8 mouse cellular contexts compared by ENCODE assay signal in genomic region chr6:91719042-91719747, GRCm38 (mm10). TPM values are rescaled to one million over a fixed set of nuclear protein-coding genes. Genes with fewer than 3 reads are reported as not detected.
DNase-seq lines count a peak whose midpoint lies in the region; ATAC-seq and TF ChIP-seq lines count a peak whose summit lies in the region.

No protein-coding gene starts in this region.

- no peaks in the 10 kb centered on the region for H3K27me3 ChIP-seq in forebrain, postnatal 0 days (ENCODE audit: insufficient read depth, low read length)
- H3K27me3 ChIP-seq in limb, embryonic 11.5 days (ENCODE audit: control insufficient read depth, insufficient read depth, low read length): no peaks in the 10 kb centered on the region

- H3K36me3 ChIP-seq in forebrain, postnatal 0 days (ENCODE audit: insufficient read depth): peaks cover 35% of the 10 kb centered on the region
- H3K36me3 ChIP-seq in limb, embryonic 11.5 days (ENCODE audit: control insufficient read depth, insufficient read depth, low read length): peaks cover 8% of the 10 kb centered on the region

- H3K27ac ChIP-seq in forebrain, postnatal 0 days (ENCODE audit: low read depth, low read length): peak overlapping the region; percentile 65
- 0 out of 2 replicates have a peak overlapping the region, but pooled peaks have one; percentile 30 for H3K27ac ChIP-seq in limb, embryonic 11.5 days (replicated peaks; ENCODE audit: low read depth, low read length)

- H3K4me2 ChIP-seq in forebrain, postnatal 0 days (ENCODE audit: low read depth): no peak overlapping the region
- H3K4me2 ChIP-seq in limb, embryonic 11.5 days (ENCODE audit: low read depth, severe bottlenecking): no peak overlapping the region

- TF ChIP-seq CTCF in forebrain, postnatal 0 days (IDR thresholded peaks at IDR 0.05; ENCODE audit: low read depth): no peak

- ATAC-seq in forebrain, postnatal 0 days: peak; percentile 65
- no peak for ATAC-seq in limb, embryonic 11.5 days (ENCODE audit: insufficient number of reproducible peaks, low FRiP score, low TSS enrichment, low read depth)

- no peak overlapping the region for H3K4me3 ChIP-seq in forebrain, postnatal 0 days (ENCODE audit: low read depth, low read length)
- H3K4me3 ChIP-seq in limb, embryonic 11.5 days (ENCODE audit: low read depth, low read length): no peak overlapping the region

- WGBS in forebrain, postnatal 0 days: 36% methylated on average over 6 of the region's 6 CpGs
- WGBS in limb, embryonic 11.5 days: 75% methylated on average over 6 of the region's 6 CpGs

- no peak overlapping the region for H3K9ac ChIP-seq in forebrain, postnatal 0 days
- 0 out of 2 replicates have a peak overlapping the region, but pooled peaks have one; percentile 4 for H3K9ac ChIP-seq in limb, embryonic 11.5 days (ENCODE audit: low read length)

- DNase-seq in 3T3-L1 (ENCODE audit: low read depth, low spot score) (peak; percentile 77), adipocyte (ENCODE audit: low spot score) (peak; percentile 90)
- DNase-seq in forebrain, postnatal 0 days: peak; percentile 65
- DNase-seq in kidney, adult 11 months: peak; percentile 72
- DNase-seq in limb, embryonic 11.5 days (ENCODE audit: low spot score): no peak
- DNase-seq in retina, postnatal 1 day: peak; percentile 70
- no peak for DNase-seq in ovary, postnatal 10 days (ENCODE audit: low spot score)
- DNase-seq in urinary bladder, postnatal 4 days (ENCODE audit: low spot score in 2 of 2): no peak

- H3K4me1 ChIP-seq in forebrain, postnatal 0 days (ENCODE audit: insufficient read depth): peaks cover 24% of the 10 kb centered on the region
- H3K4me1 ChIP-seq in limb, embryonic 11.5 days (ENCODE audit: control insufficient read depth, insufficient read depth, low read length): peaks cover 30% of the 10 kb centered on the region

- H3K9me3 ChIP-seq in forebrain, postnatal 0 days (ENCODE audit: low read length): no peaks in the 10 kb centered on the region
- no peaks in the 10 kb centered on the region for H3K9me3 ChIP-seq in limb, embryonic 11.5 days (ENCODE audit: control insufficient read depth, low read length)

RNA-seq across cellular contexts. Expression of gene Slc6a6, which starts 35.3 kb away (rescaled TPM):
- 72.2 and 101 TPM in 2 replicates for total RNA-seq in forebrain, postnatal 0 days (2014; rRNA removed)
- polyA plus RNA-seq in forebrain, postnatal 0 days (2015; fragmentation: Nextera tagmentation; extraction: Ambion mirVana): 89.5 and 139 TPM in 2 replicates
- polyA plus RNA-seq in limb, embryonic 11.5 days (2014; fragmentation: Nextera tagmentation; extraction: Ambion mirVana): 34.4 and 36.1 TPM in 2 replicates

Comparison
In these comparisons a context has a peak if more than half of its experiments do, and no peak if none do; other contexts are left out.
1. DNase-seq: peak in 3T3-L1 (single experiment), adipocyte (single experiment), forebrain, postnatal 0 days (single experiment), kidney, adult 11 months (single experiment) and retina, postnatal 1 day (single experiment); none in limb, embryonic 11.5 days (single experiment), ovary, postnatal 10 days (single experiment) and urinary bladder, postnatal 4 days (0 of 2).